ENCODE assay signal across 14 mouse cellular contexts in the genomic region with DNA sequence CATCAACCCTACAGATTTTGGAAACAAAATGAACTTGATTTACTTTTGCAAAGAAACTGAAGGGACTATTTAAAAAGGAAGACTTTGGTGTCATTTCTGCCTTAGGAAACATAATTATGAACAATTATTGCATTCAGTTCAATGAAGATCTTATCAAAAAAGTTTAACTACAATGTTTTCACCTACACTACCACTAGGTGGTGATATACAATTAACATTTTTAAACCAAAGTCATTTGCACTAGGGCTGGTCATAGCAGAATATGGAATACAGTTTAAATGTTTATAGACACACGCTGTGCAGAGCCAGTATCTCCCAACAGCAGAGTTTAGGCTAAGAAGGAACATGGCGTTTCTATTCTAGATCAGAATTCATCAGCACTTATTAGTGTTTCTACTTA. TPM values are rescaled to one million over a fixed set of nuclear protein-coding genes. Genes with fewer than 3 reads are reported as not detected.
DNase-seq lines count a peak whose midpoint lies in the region; ATAC-seq lines count a peak whose summit lies in the region.
"Had no signal": no experiment of that assay in that cellular context is flagged by ENCODE, and none has a peak within 500 bp of the region (broad histone marks: within the 10 kb centered on the region; RNA-seq: fewer than 3 reads in every experiment).

No protein-coding gene starts in this region.

- ATAC-seq in intestine, embryonic 16.5 days: 0 out of 2 replicates have a peak, but pooled peaks have one; percentile 42
- no peak for ATAC-seq in intestine, embryonic 15.5 days
- peak; percentile 80 for ATAC-seq in CD4-positive, CD25-positive, alpha-beta regulatory T cell, adult 4 months
- ATAC-seq in hematopoietic stem cell, adult 5-6 weeks (replicated peaks in 1 of 2; ENCODE audit: insufficient read depth in 1 of 2, low FRiP score in 2 of 2, low TSS enrichment in 1 of 2, low read depth in 1 of 2, poor library complexity in 2 of 2, severe bottlenecking in 2 of 2): peak; percentile 43 to 67; a peak in 3 of 4 replicates
- ATAC-seq: midbrain, embryonic 13.5 days had no signal

- no peaks in the 10 kb centered on the region for H3K36me3 ChIP-seq in intestine, embryonic 16.5 days (ENCODE audit: control insufficient read depth, insufficient read depth, low read length)
- no peaks in the 10 kb centered on the region for H3K36me3 ChIP-seq in intestine, embryonic 15.5 days

- H3K4me3 ChIP-seq in intestine, embryonic 16.5 days (ENCODE audit: low read length): no peak overlapping the region
- H3K4me3 ChIP-seq in intestine, embryonic 15.5 days (replicated peaks): no peak overlapping the region
- H3K4me3 ChIP-seq: embryonic facial prominence, embryonic 15.5 days; hindbrain, embryonic 13.5 days; midbrain, embryonic 13.5 days had no signal

- H3K4me2 ChIP-seq in intestine, embryonic 16.5 days (ENCODE audit: low read depth, low read length): no peak overlapping the region
- no peak overlapping the region for H3K4me2 ChIP-seq in intestine, embryonic 15.5 days (replicated peaks)
- H3K4me2 ChIP-seq: embryonic facial prominence, embryonic 15.5 days; hindbrain, embryonic 13.5 days; midbrain, embryonic 13.5 days had no signal

- 49% methylated on average over 2 of the region's 2 CpGs for WGBS in intestine, embryonic 16.5 days
- WGBS in intestine, embryonic 15.5 days: 49% methylated on average over 2 of the region's 2 CpGs

- no peaks in the 10 kb centered on the region for H3K27me3 ChIP-seq in intestine, embryonic 16.5 days (replicated peaks; ENCODE audit: control insufficient read depth, insufficient read depth, low read length)
- H3K27me3 ChIP-seq in intestine, embryonic 15.5 days (replicated peaks): no peaks in the 10 kb centered on the region
- H3K27me3 ChIP-seq: embryonic facial prominence, embryonic 15.5 days; hindbrain, embryonic 13.5 days; midbrain, embryonic 13.5 days had no signal

- peak; percentile 48 for DNase-seq in 3T3-L1 (ENCODE audit: low read depth, low spot score)
- no peak for DNase-seq in kidney, postnatal 36 days
- DNase-seq in urinary bladder, postnatal 10 days (ENCODE audit: low spot score): no peak
- no peak for DNase-seq in frontal cortex, postnatal 14 days (ENCODE audit: low spot score in 2 of 2)
- DNase-seq: adrenal gland, postnatal 14 days; cerebellum, adult 2 months; kidney, postnatal 10 days had no signal

- H3K4me1 ChIP-seq in intestine, embryonic 16.5 days (ENCODE audit: control insufficient read depth, insufficient read depth, low read length): no peaks in the 10 kb centered on the region
- no peaks in the 10 kb centered on the region for H3K4me1 ChIP-seq in intestine, embryonic 15.5 days (replicated peaks)
- H3K4me1 ChIP-seq: embryonic facial prominence, embryonic 15.5 days; hindbrain, embryonic 13.5 days; midbrain, embryonic 13.5 days had no signal

- H3K27ac ChIP-seq in intestine, embryonic 16.5 days (ENCODE audit: low read length): no peak overlapping the region
- no peak overlapping the region for H3K27ac ChIP-seq in intestine, embryonic 15.5 days
- H3K27ac ChIP-seq: embryonic facial prominence, embryonic 15.5 days; hindbrain, embryonic 13.5 days; midbrain, embryonic 13.5 days had no signal

- no peaks in the 10 kb centered on the region for H3K9me3 ChIP-seq in intestine, embryonic 16.5 days (ENCODE audit: control insufficient read depth, low read length)
- H3K9me3 ChIP-seq in intestine, embryonic 15.5 days: no peaks in the 10 kb centered on the region
- H3K9me3 ChIP-seq: embryonic facial prominence, embryonic 15.5 days; hindbrain, embryonic 13.5 days; midbrain, embryonic 13.5 days had no signal

- H3K9ac ChIP-seq in intestine, embryonic 16.5 days (ENCODE audit: low read depth, low read length): no peak overlapping the region
- H3K9ac ChIP-seq in intestine, embryonic 15.5 days: no peak overlapping the region
- H3K9ac ChIP-seq: embryonic facial prominence, embryonic 15.5 days; hindbrain, embryonic 13.5 days; midbrain, embryonic 13.5 days had no signal

RNA-seq across cellular contexts. Expression of a gene that starts 24.5 kb away (rescaled TPM):
- 56.5 and 59.8 TPM in 2 replicates for polyA plus RNA-seq in intestine, embryonic 16.5 days (2015; fragmentation: Nextera tagmentation; extraction: Ambion mirVana)
- 68.5 and 71.6 TPM in 2 replicates for polyA plus RNA-seq in intestine, embryonic 15.5 days (2015; fragmentation: Nextera tagmentation; extraction: Ambion mirVana)
- 10 to 100 TPM; 39.0 to 43.8 TPM for polyA plus RNA-seq in CD4-positive, CD25-positive, alpha-beta regulatory T cell, adult 4 months (2017; shearing (Covaris generic))
- 56.5 and 63.8 TPM in 2 replicates for total RNA-seq in hematopoietic stem cell, adult 5-6 weeks (2017)
